8 mouse cellular contexts compared by ENCODE assay signal in the genomic region with DNA sequence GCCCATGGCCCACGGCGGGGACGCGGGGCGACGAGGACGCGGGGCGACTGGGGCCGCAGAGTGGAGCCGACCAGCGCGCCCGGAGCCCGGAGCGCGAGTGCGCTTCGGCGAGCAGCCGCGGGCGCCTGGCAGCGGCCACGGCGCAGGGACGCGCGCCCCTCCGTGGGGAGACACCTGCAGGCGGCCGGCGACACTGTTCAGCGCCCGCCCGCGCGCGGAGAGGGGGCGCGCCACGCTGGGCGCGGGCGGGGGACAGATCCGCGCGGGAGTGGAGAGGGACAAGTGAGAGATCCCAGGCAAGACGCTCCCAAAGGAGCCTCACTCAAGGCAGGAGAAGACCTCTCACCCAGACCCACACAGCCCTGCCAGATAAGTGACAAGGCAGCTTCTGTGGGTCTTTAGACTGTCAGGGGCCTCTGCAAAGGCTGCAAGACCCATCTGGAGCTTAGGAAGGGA. TPM values are rescaled to one million over a fixed set of nuclear protein-coding genes. Genes with fewer than 3 reads are reported as not detected.
A peak's percentile ranks its signal among the peaks of the same experiment; 100 is the strongest.
DNase-seq lines count a peak whose midpoint lies in the region; ATAC-seq lines count a peak whose summit lies in the region.

TSS of gene Gsg1l (minus strand) at position 126 of the 456 bp plus-strand sequence.

- H3K27ac ChIP-seq in kidney, embryonic 14.5 days (ENCODE audit: low read depth, low read length) = no peak within 1 kb of the TSS
- H3K27ac ChIP-seq in embryonic facial prominence, embryonic 15.5 days (replicated peaks) = no peak within 1 kb of the TSS
- H3K27ac ChIP-seq in hindbrain, embryonic 14.5 days = peak within 1 kb of the TSS; percentile 1; the same call in 1 of the 2 replicates
- no peak within 1 kb of the TSS for H3K27ac ChIP-seq in liver, embryonic 15.5 days (replicated peaks)

- H3K4me2 ChIP-seq in kidney, embryonic 14.5 days (replicated peaks; ENCODE audit: low read depth, low read length) = peak within 1 kb of the TSS; percentile 99
- peak within 1 kb of the TSS; percentile 99 for H3K4me2 ChIP-seq in embryonic facial prominence, embryonic 15.5 days (replicated peaks)
- peak within 1 kb of the TSS; percentile 98 for H3K4me2 ChIP-seq in hindbrain, embryonic 14.5 days (replicated peaks)
- H3K4me2 ChIP-seq in liver, embryonic 15.5 days = peak within 1 kb of the TSS; percentile 51

- DNase-seq in kidney, adult 11 months = no peak
- DNase-seq in ZHBTc4 (ENCODE audit: low read depth, low spot score) = peak; percentile 58
- DNase-seq in hindbrain, embryonic 14.5 days (ENCODE audit: low spot score) = peak; percentile 41
- DNase-seq in urinary bladder, postnatal 4 days (ENCODE audit: low spot score in 2 of 2) = no peak

- peak; percentile 28; the same call in 1 of the 2 replicates for ATAC-seq in kidney, embryonic 14.5 days (ENCODE audit: low FRiP score, low TSS enrichment)
- peak; percentile 10; the same call in 1 of the 2 replicates for ATAC-seq in embryonic facial prominence, embryonic 15.5 days (ENCODE audit: insufficient number of reproducible peaks, low FRiP score, low TSS enrichment, low read depth)
- ATAC-seq in hindbrain, embryonic 14.5 days (ENCODE audit: low FRiP score) = peak; percentile 68
- no peak for ATAC-seq in liver, embryonic 15.5 days (ENCODE audit: insufficient read depth)
- no peak for ATAC-seq in CD4-positive, CD25-positive, alpha-beta regulatory T cell, adult 4 months

- under 1% methylated on average over 42 of the region's 49 CpGs for WGBS in kidney, embryonic 14.5 days
- WGBS in embryonic facial prominence, embryonic 15.5 days = under 1% methylated on average over 48 of the region's 49 CpGs
- 0% methylated on average over 38 of the region's 49 CpGs for WGBS in hindbrain, embryonic 14.5 days
- 3% methylated on average over 49 of the region's 49 CpGs for WGBS in liver, embryonic 15.5 days (ENCODE audit: insufficient replicate concordance)

- no peaks in the 10 kb centered on the region for H3K9me3 ChIP-seq in kidney, embryonic 14.5 days (ENCODE audit: control insufficient read depth, low read length)
- H3K9me3 ChIP-seq in embryonic facial prominence, embryonic 15.5 days (replicated peaks) = no peaks in the 10 kb centered on the region
- H3K9me3 ChIP-seq in hindbrain, embryonic 14.5 days (ENCODE audit: control insufficient read depth, low read length) = no peaks in the 10 kb centered on the region
- no peaks in the 10 kb centered on the region for H3K9me3 ChIP-seq in liver, embryonic 15.5 days (replicated peaks)

- peak within 1 kb of the TSS; percentile 60 for H3K4me3 ChIP-seq in kidney, embryonic 14.5 days (ENCODE audit: low read length)
- peak within 1 kb of the TSS; percentile 50 for H3K4me3 ChIP-seq in embryonic facial prominence, embryonic 15.5 days (replicated peaks)
- peak within 1 kb of the TSS; percentile 62 for H3K4me3 ChIP-seq in hindbrain, embryonic 14.5 days (replicated peaks; ENCODE audit: low read length)
- peak within 1 kb of the TSS; percentile 28 for H3K4me3 ChIP-seq in liver, embryonic 15.5 days (replicated peaks)

- no peaks in the 10 kb centered on the region for H3K36me3 ChIP-seq in kidney, embryonic 14.5 days (ENCODE audit: control insufficient read depth, insufficient read depth, low read length)
- H3K36me3 ChIP-seq in embryonic facial prominence, embryonic 15.5 days = no peaks in the 10 kb centered on the region
- H3K36me3 ChIP-seq in hindbrain, embryonic 14.5 days (replicated peaks; ENCODE audit: control insufficient read depth, insufficient read depth) = no peaks in the 10 kb centered on the region
- no peaks in the 10 kb centered on the region for H3K36me3 ChIP-seq in liver, embryonic 15.5 days (replicated peaks)

- peaks cover 39% of the 10 kb centered on the region for H3K27me3 ChIP-seq in kidney, embryonic 14.5 days (ENCODE audit: control insufficient read depth, insufficient read depth, low read length)
- peaks cover 69% of the 10 kb centered on the region for H3K27me3 ChIP-seq in embryonic facial prominence, embryonic 15.5 days
- H3K27me3 ChIP-seq in hindbrain, embryonic 14.5 days (ENCODE audit: control insufficient read depth, insufficient read depth, low read length) = peaks cover 35% of the 10 kb centered on the region
- peaks cover 97% of the 10 kb centered on the region for H3K27me3 ChIP-seq in liver, embryonic 15.5 days

- peak within 1 kb of the TSS; percentile 52 for H3K9ac ChIP-seq in kidney, embryonic 14.5 days (ENCODE audit: low read depth, low read length)
- peak within 1 kb of the TSS; percentile 35; the same call in 1 of the 2 replicates for H3K9ac ChIP-seq in embryonic facial prominence, embryonic 15.5 days
- peak within 1 kb of the TSS; percentile 78 for H3K9ac ChIP-seq in hindbrain, embryonic 14.5 days
- H3K9ac ChIP-seq in liver, embryonic 15.5 days = no peak within 1 kb of the TSS

- H3K4me1 ChIP-seq in kidney, embryonic 14.5 days (ENCODE audit: control insufficient read depth, insufficient read depth, low read length) = peaks cover 12% of the 10 kb centered on the region
- peaks cover 40% of the 10 kb centered on the region for H3K4me1 ChIP-seq in embryonic facial prominence, embryonic 15.5 days
- H3K4me1 ChIP-seq in hindbrain, embryonic 14.5 days (replicated peaks; ENCODE audit: control insufficient read depth, insufficient read depth, low read length) = peaks cover 12% of the 10 kb centered on the region; the same call in 1 of the 2 replicates
- H3K4me1 ChIP-seq in liver, embryonic 15.5 days (replicated peaks) = no peaks in the 10 kb centered on the region

RNA-seq across cellular contexts. Expression of gene Gsg1l, which starts in this region (rescaled TPM):
- 0.50 and 0.51 TPM in 2 replicates for polyA plus RNA-seq in kidney, embryonic 14.5 days (2014; fragmentation: Nextera tagmentation; extraction: Ambion mirVana)
- polyA plus RNA-seq in embryonic facial prominence, embryonic 15.5 days (2015; fragmentation: Nextera tagmentation; extraction: Ambion mirVana) = 2.6 and 2.7 TPM in 2 replicates
- 11.2 and 16.2 TPM in 2 replicates for polyA plus RNA-seq in hindbrain, embryonic 14.5 days (2014; fragmentation: Nextera tagmentation; extraction: Ambion mirVana)
- polyA plus RNA-seq in liver, embryonic 15.5 days (2015; fragmentation: Nextera tagmentation; extraction: Ambion mirVana) = 0.02 and 0.09 TPM in 2 replicates
- not detected for polyA plus RNA-seq in CD4-positive, CD25-positive, alpha-beta regulatory T cell, adult 4 months (2017; shearing (Covaris generic))

Comparison
In these comparisons a context has a peak if more than half of its experiments do, and no peak if none do; other contexts are left out.
1. Peak in ATAC-seq, H3K4me3 ChIP-seq, H3K9ac ChIP-seq and H3K4me2 ChIP-seq in kidney, embryonic 14.5 days; RNA of the gene not detected or under 1 TPM.
2. ATAC-seq: peak in embryonic facial prominence, embryonic 15.5 days (single experiment) and hindbrain, embryonic 14.5 days (single experiment); none in liver, embryonic 15.5 days (single experiment) and CD4-positive, CD25-positive, alpha-beta regulatory T cell, adult 4 months (single experiment).
3. DNase-seq: peak in ZHBTc4 (single experiment) and hindbrain, embryonic 14.5 days (single experiment); none in kidney, adult 11 months (single experiment) and urinary bladder, postnatal 4 days (0 of 2).
4. Peak in every context shown above with its lines, with median percentiles within 50 percentile points of each other: H3K4me2 ChIP-seq and H3K4me3 ChIP-seq.